Mouse (Mus musculus) stomach, embryonic 14.5 days (tissue): ENCODE measurements around the gene Ccn6. TPM values are rescaled to one million over a fixed set of nuclear protein-coding genes. Genes with fewer than 3 reads are reported as not detected.
A peak's percentile ranks its signal among the peaks of the same experiment; 100 is the strongest.

ENCODE experiments used
- ATAC-seq: fragments of 200-750 bp; cut with Nextera tagmentation; 2 replicates; pipeline ENCODE4 v1.8.0; 2017; ENCODE audit warnings: low read depth, moderate TSS enrichment; ENCODE audit not compliant: insufficient number of reproducible peaks, insufficient read depth, low FRiP score
- H3K27ac ChIP-seq: fragments of 300-500 bp; sonication (generic); 2 replicates; pipeline ENCODE4 v1.5.1; 2014; ENCODE audit warnings: mild to moderate bottlenecking, low read length, moderate library complexity, mixed read lengths
- H3K27me3 ChIP-seq: fragments of 300-500 bp; sonication (generic); 2 replicates; pipeline ENCODE4 v1.6.1; 2014; ENCODE audit warnings: low read length, control low read depth, mixed read lengths; ENCODE audit not compliant: control insufficient read depth, insufficient read depth
- H3K36me3 ChIP-seq: fragments of 300-500 bp; sonication (generic); 2 replicates; pipeline ENCODE4 v1.6.1; 2014; ENCODE audit warnings: mild to moderate bottlenecking, control low read depth, low read length, moderate library complexity, mixed read lengths; ENCODE audit not compliant: control insufficient read depth, insufficient read depth
- H3K4me1 ChIP-seq: fragments of 300-500 bp; sonication (generic); 2 replicates; pipeline ENCODE4 v1.6.1; 2014; ENCODE audit warnings: low read length, control low read depth, mixed read lengths; ENCODE audit not compliant: control insufficient read depth, insufficient read depth
- H3K4me2 ChIP-seq: fragments of 300-500 bp; sonication (generic); replicated peaks from 2 replicates; pipeline ENCODE4 v1.6.1; 2014; ENCODE audit warnings: low read depth, low read length, control low read depth
- H3K4me3 ChIP-seq: fragments of 300-500 bp; sonication (generic); 2 replicates; pipeline ENCODE4 v1.5.1; 2014; ENCODE audit warnings: low read depth, low read length, control low read depth
- H3K9ac ChIP-seq: fragments of 300-500 bp; sonication (generic); replicated peaks from 2 replicates; pipeline ENCODE4 v1.6.1; 2014; ENCODE audit warnings: low read depth, mild to moderate bottlenecking, control low read depth, low read length, moderate library complexity, mixed read lengths
- H3K9me3 ChIP-seq: fragments of 300-500 bp; sonication (generic); 2 replicates; pipeline ENCODE4 v1.6.1; 2016; ENCODE audit warnings: low read depth, low read length, control low read depth; ENCODE audit not compliant: control insufficient read depth
- WGBS: fragments of 180-500 bp; shearing (Covaris S2); extraction: QIAGEN DNeasy Blood & Tissue Kit; methylation state at CpG from one replicate; pipeline ENCODE4 v1.1.7; 2014; 5-methylcytosine and 5-hydroxymethylcytosine counted together
- polyA plus RNA-seq: library from polyadenylated mRNA; unstranded; fragments of >200 nt; fragmentation: Nextera tagmentation; extraction: Ambion mirVana; gene quantifications from 2 replicates; pipeline ENCODE4 v1.2.1, GENCODE M21; 2014

Ccn6 gene
- polyA plus RNA-seq, 1 experiment from 2014 or later: 0.46 TPM

- Histone ChIP-seq H3K4me2 (no peak overlapping the region), H3K9ac (no peak overlapping the region), H3K36me3 (no peaks in the 10 kb centered on the region), H3K27ac (no peak overlapping the region), H3K4me1 (0 out of 2 replicates have a peak, but pooled peaks cover 2% of the 10 kb centered on the region), H3K9me3 (no peaks in the 10 kb centered on the region), H3K4me3 (no peak overlapping the region), H3K27me3 (no peaks in the 10 kb centered on the region)
- ATAC-seq: no peak
- WGBS: 82% methylated on average over 5 of the region's 5 CpGs
These were observed 6.9 kb downstream of the Ccn6 start for GRCm38 (mm10) chr10:39156719-39157118.

DNA sequence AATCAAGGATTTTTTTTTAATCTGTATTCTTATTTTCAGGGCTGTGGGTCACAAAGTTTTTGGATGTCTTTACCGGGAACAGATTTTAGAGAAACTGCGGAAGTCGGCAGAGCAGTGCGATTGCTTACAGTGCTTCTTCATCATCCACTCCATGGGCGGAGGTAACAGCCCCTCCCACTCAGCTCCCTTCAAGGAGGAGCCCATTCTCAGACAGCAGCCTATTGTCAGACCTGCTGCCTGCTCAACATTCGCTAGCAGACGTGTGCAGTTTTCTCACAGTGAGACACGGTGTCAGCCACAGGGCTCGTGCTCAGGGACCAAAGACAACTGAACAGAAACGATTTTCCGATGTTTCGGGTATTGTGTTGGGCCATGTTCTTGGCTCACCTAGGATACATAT is 21.4 kb downstream of the Ccn6 start:
- ATAC-seq: no peak
- peaks cover 36% of the 10 kb centered on the region for H3K36me3 ChIP-seq
- H3K27ac ChIP-seq: no peak overlapping the region
- no peaks in the 10 kb centered on the region for H3K9me3 ChIP-seq
- no peak overlapping the region for H3K4me2 ChIP-seq
- WGBS: 85% methylated on average over 12 of the region's 12 CpGs
- no peak overlapping the region for H3K9ac ChIP-seq
- H3K27me3 ChIP-seq: no peaks in the 10 kb centered on the region
- no peak overlapping the region for H3K4me3 ChIP-seq
- H3K4me1 ChIP-seq: no peaks in the 10 kb centered on the region

DNA sequence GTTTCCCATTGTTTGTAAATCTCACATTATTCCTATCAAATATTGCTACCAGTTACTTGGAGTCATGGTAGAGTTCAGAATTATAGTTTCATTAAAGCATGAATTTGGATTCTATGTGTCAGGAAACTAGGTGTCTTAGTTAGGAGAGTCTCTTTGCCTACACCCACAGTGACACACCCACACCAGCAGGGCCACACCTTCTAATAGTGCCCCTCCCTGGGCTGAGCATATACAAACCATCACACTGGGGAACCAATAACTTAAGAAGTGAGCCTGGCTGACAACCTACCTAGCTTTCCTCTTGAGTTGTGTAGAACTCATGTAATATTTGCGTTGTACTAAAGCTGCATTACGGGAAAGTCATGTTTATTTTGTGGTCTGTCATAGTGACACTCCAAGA is 22.2 kb downstream of the Ccn6 start:
- WGBS: 90% methylated on average over 2 of the region's 2 CpGs
- Histone ChIP-seq H3K4me3 (no peak overlapping the region), H3K9me3 (no peaks in the 10 kb centered on the region), H3K4me1 (no peaks in the 10 kb centered on the region), H3K4me2 (no peak overlapping the region), H3K27ac (no peak overlapping the region), H3K9ac (no peak overlapping the region), H3K36me3 (peaks cover 34% of the 10 kb centered on the region), H3K27me3 (no peaks in the 10 kb centered on the region)
- ATAC-seq: no peak

DNA sequence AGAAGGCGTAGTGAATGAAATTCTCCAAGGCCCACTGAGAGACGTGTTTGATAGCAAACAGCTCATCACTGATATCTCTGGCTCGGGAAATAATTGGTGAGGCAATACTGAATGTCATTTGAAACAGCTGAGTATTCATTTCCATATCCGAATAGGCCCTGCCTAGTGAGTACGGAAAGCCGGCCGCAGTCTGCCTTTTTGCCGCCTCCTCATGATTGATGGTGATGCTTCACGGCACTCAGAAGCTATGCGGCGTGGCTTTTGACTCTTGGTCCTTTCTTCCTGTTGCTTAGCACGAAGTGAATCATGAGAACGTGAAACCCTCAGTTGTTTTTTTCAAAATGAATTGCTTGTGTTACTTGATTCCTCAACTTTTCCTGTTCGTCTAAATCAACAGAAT is 22.8 kb downstream of the Ccn6 start:
- Histone ChIP-seq H3K4me2 (no peak overlapping the region), H3K36me3 (peaks cover 36% of the 10 kb centered on the region), H3K4me1 (no peaks in the 10 kb centered on the region), H3K27me3 (no peaks in the 10 kb centered on the region), H3K4me3 (no peak overlapping the region), H3K9me3 (no peaks in the 10 kb centered on the region), H3K27ac (no peak overlapping the region), H3K9ac (no peak overlapping the region)
- 51% methylated on average over 14 of the region's 14 CpGs for WGBS
- no peak for ATAC-seq

DNA sequence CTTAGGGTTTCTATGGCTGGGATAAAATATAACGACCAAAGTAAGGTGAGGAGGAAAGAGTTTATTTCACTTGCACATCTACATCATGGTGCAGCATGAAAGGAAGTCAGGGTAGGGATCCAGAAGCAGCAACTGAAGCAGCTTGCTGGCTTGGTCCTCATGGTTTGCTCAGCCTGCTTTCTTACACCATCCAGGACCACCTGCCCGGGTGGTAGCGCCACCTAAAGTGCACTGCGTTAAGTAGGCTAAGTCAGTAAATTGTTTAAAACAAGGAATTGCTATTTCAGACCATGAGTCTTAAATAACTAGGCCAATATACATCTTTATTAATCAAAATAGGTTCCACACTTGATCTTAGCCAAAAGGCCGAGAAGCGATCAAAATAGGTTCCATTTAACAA is 24.8 kb downstream of the Ccn6 start:
- Histone ChIP-seq H3K36me3 (peaks cover 32% of the 10 kb centered on the region), H3K4me1 (peaks cover 7% of the 10 kb centered on the region)
- ATAC-seq: no peak

GRCm38 (mm10) chr10:39137766-39138165 is 25.8 kb downstream of the Ccn6 start:
- 82% methylated on average over 3 of the region's 3 CpGs for WGBS
- ATAC-seq: no peak
- Histone ChIP-seq H3K27me3 (no peaks in the 10 kb centered on the region), H3K36me3 (peaks cover 27% of the 10 kb centered on the region), H3K4me1 (peaks cover 7% of the 10 kb centered on the region), H3K27ac (no peak overlapping the region), H3K9ac (no peak overlapping the region), H3K4me2 (no peak overlapping the region), H3K9me3 (no peaks in the 10 kb centered on the region), H3K4me3 (no peak overlapping the region)

More for the DNA sequence above, 24.8 kb downstream of the Ccn6 start:
- H3K4me2 ChIP-seq: no peak overlapping the region
- H3K27ac ChIP-seq: no peak overlapping the region
- H3K4me3 ChIP-seq: no peak overlapping the region
- no peaks in the 10 kb centered on the region for H3K27me3 ChIP-seq
- H3K9ac ChIP-seq: no peak overlapping the region
- no peaks in the 10 kb centered on the region for H3K9me3 ChIP-seq
- WGBS: 87% methylated on average over 6 of the region's 6 CpGs

DNA sequence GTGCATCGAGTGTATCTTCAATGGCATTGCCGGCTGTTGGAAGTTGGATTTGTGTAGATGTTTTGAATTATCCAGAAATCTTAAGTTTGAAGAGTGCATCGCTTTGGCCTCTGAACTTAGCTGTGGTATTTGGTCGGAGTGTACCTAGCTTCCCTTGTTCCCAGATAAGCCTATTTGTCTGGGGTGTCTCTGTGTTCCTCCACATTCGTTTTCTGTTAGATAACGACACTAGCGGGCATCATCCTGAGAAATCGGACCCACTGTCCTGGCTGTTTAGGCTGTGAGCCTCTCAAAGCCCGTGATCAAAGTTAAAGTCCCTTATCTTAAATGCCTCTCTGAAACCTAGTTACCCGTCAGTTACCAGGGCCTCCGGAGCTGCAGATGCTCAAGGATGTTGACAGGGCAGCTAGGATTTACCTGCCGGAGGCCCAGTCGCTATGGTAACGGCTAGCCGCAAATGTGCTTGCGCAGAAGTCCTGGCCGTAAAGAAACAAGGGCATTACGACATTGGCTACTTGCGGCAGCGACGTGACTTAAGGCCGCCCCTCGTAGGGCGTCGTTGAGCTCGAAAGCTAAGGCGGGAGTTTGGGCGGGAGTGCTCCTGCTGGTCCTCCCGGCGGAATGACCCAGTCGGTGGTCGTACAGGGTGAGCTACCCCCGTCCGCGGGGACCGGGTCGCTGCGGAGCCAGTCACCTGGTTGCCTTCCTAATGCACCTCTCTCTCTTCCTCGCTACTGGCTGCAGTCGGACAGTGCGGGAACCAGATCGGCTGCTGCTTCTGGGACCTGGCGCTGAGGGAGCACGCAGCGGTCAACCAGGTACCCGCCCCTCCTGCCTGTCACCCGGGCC is 29.9 kb downstream of the Ccn6 start, which contains the start of the genes Fam229b and Tube1:
Fam229b (minus strand) TSS at position 453 of the 849 bp plus-strand sequence.
Tube1 (plus strand) TSS at position 515 of the 849 bp plus-strand sequence.
- Histone ChIP-seq H3K27ac (no peak within 1 kb of the TSS), H3K9me3 (no peaks in the 10 kb centered on the region), H3K4me1 (peaks cover 7% of the 10 kb centered on the region), H3K36me3 (peaks cover 8% of the 10 kb centered on the region), H3K4me2 (peak within 1 kb of the TSS; percentile 83), H3K9ac (peak within 1 kb of the TSS; percentile 55), H3K27me3 (no peaks in the 10 kb centered on the region), H3K4me3 (peak within 1 kb of the TSS; percentile 69)
- peak; percentile 92 for ATAC-seq
- WGBS: 4% methylated on average over 47 of the region's 47 CpGs

DNA sequence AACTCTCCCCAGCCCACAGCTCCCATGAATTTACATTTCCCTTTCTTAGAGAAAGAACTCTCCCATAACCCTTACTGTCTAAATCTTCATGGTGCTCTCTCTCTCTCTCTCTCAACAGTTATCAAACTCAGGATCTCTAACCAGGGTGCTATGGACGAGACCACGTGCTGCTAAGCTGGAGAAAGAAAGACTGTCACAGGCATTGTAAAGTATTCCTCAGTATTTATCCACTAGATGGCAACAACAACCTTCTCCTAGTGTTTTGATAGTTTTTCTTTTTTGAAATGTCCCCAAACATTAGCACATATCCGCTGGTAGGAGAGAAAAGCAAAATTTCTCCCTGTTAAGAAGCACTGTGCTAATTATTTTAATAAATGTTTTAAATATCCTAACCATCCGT is 42.2 kb downstream of the Ccn6 start:
- H3K9me3 ChIP-seq: no peaks in the 10 kb centered on the region
- H3K9ac ChIP-seq: no peak overlapping the region
- no peak overlapping the region for H3K27ac ChIP-seq
- H3K4me1 ChIP-seq: no peaks in the 10 kb centered on the region
- H3K4me3 ChIP-seq: no peak overlapping the region
- H3K4me2 ChIP-seq: no peak overlapping the region
- H3K36me3 ChIP-seq: no peaks in the 10 kb centered on the region
- no peak for ATAC-seq
- H3K27me3 ChIP-seq: no peaks in the 10 kb centered on the region
- 37% methylated on average over 4 of the region's 4 CpGs for WGBS
